Mouse (Mus musculus): ENCODE results near the gene Fnip2. TPM values are rescaled to one million over a fixed set of nuclear protein-coding genes. Genes with fewer than 3 reads are reported as not detected.

Gene Fnip2
- total and polyA plus RNA-seq, 2 experiments from 2014 or later = 6.9 to 30.3 TPM

DNA sequence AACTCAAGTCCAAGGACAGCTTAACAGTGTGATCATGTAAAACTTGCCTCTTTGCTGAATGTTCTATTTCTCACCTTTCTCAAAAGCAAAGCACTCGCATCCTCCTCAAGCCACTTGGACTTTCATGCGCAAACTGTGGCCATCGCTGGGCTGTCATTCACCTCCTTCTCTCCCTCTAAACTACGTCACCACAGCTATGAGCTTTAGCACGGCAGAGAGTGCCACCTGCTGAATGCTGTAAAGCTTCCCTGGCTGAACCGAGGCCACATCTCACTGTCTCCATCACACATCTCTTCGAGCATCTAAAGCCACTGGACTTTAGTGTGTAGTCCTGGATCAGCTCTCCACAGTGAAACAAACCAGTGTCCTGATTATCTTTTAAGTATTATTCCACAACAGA, 72.4 kb downstream of the Fnip2 start:
- Histone ChIP-seq H3K9ac (replicated peaks; ENCODE audit: low read length, poor library complexity, severe bottlenecking) (no peak overlapping the region), H3K36me3 (ENCODE audit: insufficient read depth, low read length) (peaks cover 23% of the 10 kb centered on the region), H3K4me2 (ENCODE audit: low read depth, low read length, poor library complexity, severe bottlenecking) (no peak overlapping the region), H3K27me3 (ENCODE audit: insufficient read depth, low read length) (no peaks in the 10 kb centered on the region), H3K4me1 (ENCODE audit: insufficient read depth, low read length) (no peaks in the 10 kb centered on the region), H3K9me3 (ENCODE audit: low read length) (no peaks in the 10 kb centered on the region), H3K4me3 (ENCODE audit: low read depth, low read length) (no peak overlapping the region), H3K27ac (ENCODE audit: low read depth, low read length) (no peak overlapping the region)
- TF ChIP-seq CTCF (IDR thresholded peaks at IDR 0.05) = peak; percentile 67
- WGBS = 70% methylated on average over 7 of the region's 7 CpGs
- peak; percentile 31 for DNase-seq (ENCODE audit: low spot score)
- no peak for ATAC-seq (ENCODE audit: low FRiP score)

DNA sequence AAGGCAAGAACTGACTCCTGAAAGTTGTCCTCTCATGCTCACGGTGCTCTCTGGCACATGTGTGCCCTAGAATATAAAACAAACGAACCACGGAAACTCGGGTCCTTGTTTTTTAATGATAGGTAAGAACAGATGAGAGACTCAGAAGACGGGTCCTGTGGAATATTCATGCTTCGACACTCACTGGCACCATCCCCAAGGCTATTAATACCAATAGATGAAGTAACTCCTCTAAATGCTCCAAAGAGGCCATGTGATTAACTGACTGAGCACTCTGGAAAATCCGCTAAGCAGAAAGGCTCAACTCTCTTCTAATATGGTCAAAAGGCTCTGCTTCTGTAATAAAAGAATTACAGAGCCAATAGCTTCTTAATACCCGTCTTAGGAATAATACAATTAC, 73.6 kb downstream of the Fnip2 start:
- Histone ChIP-seq H3K36me3 (ENCODE audit: insufficient read depth, low read length) (peaks cover 24% of the 10 kb centered on the region), H3K9ac (replicated peaks; ENCODE audit: low read length, poor library complexity, severe bottlenecking) (no peak overlapping the region), H3K4me3 (ENCODE audit: low read depth, low read length) (no peak overlapping the region), H3K27ac (ENCODE audit: low read depth, low read length) (no peak overlapping the region), H3K4me1 (ENCODE audit: insufficient read depth, low read length) (no peaks in the 10 kb centered on the region), H3K27me3 (ENCODE audit: insufficient read depth, low read length) (no peaks in the 10 kb centered on the region), H3K4me2 (ENCODE audit: low read depth, low read length, poor library complexity, severe bottlenecking) (no peak overlapping the region), H3K9me3 (ENCODE audit: low read length) (no peaks in the 10 kb centered on the region)
- ATAC-seq (ENCODE audit: low FRiP score) (no peak), DNase-seq (ENCODE audit: low spot score) (no peak)
- 71% methylated on average over 8 of the region's 8 CpGs for WGBS
- TF ChIP-seq CTCF (IDR thresholded peaks at IDR 0.05) = no peak

DNA sequence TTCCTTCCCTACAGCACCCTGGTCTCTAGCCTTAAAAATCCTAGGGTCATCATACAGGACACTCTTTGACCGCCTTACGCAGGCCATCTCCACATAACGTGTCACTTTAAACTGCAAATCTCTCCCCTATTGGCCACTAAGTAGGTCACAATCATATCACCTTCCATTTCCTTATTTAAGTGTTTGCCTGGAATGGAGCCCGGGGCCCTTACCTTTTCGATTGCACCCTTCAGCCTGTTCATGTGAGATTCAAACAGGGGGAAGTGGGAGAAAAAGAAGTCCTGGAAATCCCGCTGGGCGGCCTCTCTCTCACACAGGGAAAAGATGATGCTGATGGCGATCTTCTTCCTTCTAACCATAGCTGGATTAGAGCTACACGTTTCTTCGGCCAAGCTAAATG, 74.5 kb downstream of the Fnip2 start:
- Histone ChIP-seq H3K4me3 (ENCODE audit: low read depth, low read length) (no peak overlapping the region), H3K36me3 (ENCODE audit: insufficient read depth, low read length) (peaks cover 33% of the 10 kb centered on the region), H3K9ac (replicated peaks; ENCODE audit: low read length, poor library complexity, severe bottlenecking) (no peak overlapping the region), H3K9me3 (ENCODE audit: low read length) (no peaks in the 10 kb centered on the region), H3K27ac (ENCODE audit: low read depth, low read length) (no peak overlapping the region), H3K4me1 (ENCODE audit: insufficient read depth, low read length) (no peaks in the 10 kb centered on the region), H3K4me2 (ENCODE audit: low read depth, low read length, poor library complexity, severe bottlenecking) (no peak overlapping the region), H3K27me3 (ENCODE audit: insufficient read depth, low read length) (no peaks in the 10 kb centered on the region)
- no peak for DNase-seq (ENCODE audit: low spot score)
- no peak for TF ChIP-seq CTCF (IDR thresholded peaks at IDR 0.05)
- 98% methylated on average over 10 of the region's 10 CpGs for WGBS
- ATAC-seq (ENCODE audit: low FRiP score) = no peak

DNA sequence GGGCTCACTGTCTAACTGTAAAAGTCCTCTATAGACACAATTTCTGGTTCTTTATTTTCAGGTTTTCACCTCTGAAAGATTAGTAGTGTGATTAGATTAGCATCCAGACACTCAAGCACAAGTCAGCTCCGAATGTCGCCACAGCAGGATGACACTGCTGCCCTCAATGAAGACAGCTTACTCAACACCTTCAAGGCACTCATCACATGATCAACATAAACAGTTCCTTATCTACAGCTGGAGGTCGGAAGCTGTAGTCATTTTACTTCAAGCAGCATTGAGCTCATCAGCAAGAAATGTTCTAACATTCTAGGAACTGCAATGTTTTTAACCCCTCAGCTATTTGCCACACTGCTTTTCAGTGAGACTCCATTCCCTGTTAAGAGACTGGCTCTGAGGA, 76.0 kb downstream of the Fnip2 start:
- ATAC-seq (ENCODE audit: low FRiP score) (no peak), DNase-seq (ENCODE audit: low spot score) (no peak)
- H3K4me3 ChIP-seq (ENCODE audit: low read depth, low read length) = no peak overlapping the region
- peaks cover 43% of the 10 kb centered on the region for H3K36me3 ChIP-seq (ENCODE audit: insufficient read depth, low read length)
- H3K4me1 ChIP-seq (ENCODE audit: insufficient read depth, low read length) = no peaks in the 10 kb centered on the region
- no peaks in the 10 kb centered on the region for H3K27me3 ChIP-seq (ENCODE audit: insufficient read depth, low read length)
- H3K9me3 ChIP-seq (ENCODE audit: low read length) = no peaks in the 10 kb centered on the region
- H3K27ac ChIP-seq (ENCODE audit: low read depth, low read length) = no peak overlapping the region
- no peak overlapping the region for H3K4me2 ChIP-seq (ENCODE audit: low read depth, low read length, poor library complexity, severe bottlenecking)
- WGBS = 90% methylated on average over 3 of the region's 3 CpGs
- TF ChIP-seq CTCF (IDR thresholded peaks at IDR 0.05) = no peak
- no peak overlapping the region for H3K9ac ChIP-seq (replicated peaks; ENCODE audit: low read length, poor library complexity, severe bottlenecking)

DNA sequence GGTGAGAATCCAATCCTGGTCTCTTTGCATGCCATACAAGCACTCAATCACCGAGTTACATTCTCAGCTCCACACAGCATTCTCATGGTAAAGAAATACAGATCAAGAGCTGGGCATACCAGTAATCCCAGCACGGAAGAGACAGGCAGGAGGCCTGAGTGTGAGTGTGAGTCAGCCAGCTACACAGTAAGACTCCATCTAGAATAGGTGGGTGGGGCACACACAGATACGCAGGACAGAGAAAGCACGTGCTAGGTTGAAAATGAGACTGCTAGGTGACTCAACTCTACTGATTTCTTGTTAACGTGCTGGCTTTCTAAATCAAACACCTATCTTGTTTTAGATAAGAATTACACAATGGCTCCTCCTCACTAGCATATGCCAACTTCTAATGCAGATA, 77.5 kb downstream of the Fnip2 start:
- peaks cover 51% of the 10 kb centered on the region for H3K36me3 ChIP-seq (ENCODE audit: insufficient read depth, low read length)
- DNase-seq (ENCODE audit: low spot score) (no peak), ATAC-seq (ENCODE audit: low FRiP score) (no peak)
- H3K4me1 ChIP-seq (ENCODE audit: insufficient read depth, low read length) = no peaks in the 10 kb centered on the region
- no peak overlapping the region for H3K27ac ChIP-seq (ENCODE audit: low read depth, low read length)
- H3K9ac ChIP-seq (replicated peaks; ENCODE audit: low read length, poor library complexity, severe bottlenecking) = no peak overlapping the region
- H3K9me3 ChIP-seq (ENCODE audit: low read length) = no peaks in the 10 kb centered on the region
- H3K27me3 ChIP-seq (ENCODE audit: insufficient read depth, low read length) = no peaks in the 10 kb centered on the region
- WGBS = 93% methylated on average over 5 of the region's 5 CpGs
- H3K4me3 ChIP-seq (ENCODE audit: low read depth, low read length) = no peak overlapping the region
- TF ChIP-seq CTCF (IDR thresholded peaks at IDR 0.05) = no peak
- H3K4me2 ChIP-seq (ENCODE audit: low read depth, low read length, poor library complexity, severe bottlenecking) = no peak overlapping the region

DNA sequence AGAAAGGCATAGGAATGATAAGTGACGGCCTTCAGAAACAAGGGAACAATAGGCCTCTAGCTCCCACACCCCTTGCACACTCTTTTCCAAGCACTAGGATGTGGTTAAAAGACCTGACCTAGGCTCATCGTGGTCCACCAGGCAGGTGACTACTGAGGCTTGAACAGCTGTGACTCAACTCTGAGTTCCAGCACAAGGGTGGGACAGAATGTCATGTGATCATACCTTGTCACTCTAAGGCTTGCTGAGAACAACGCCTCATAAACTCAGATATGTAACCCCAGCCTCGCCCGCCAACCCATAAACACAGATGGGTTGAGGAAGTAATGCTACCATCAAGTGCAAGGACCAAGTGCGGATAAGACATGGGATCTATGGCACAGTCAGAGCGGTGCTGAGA, 79.6 kb downstream of the Fnip2 start:
- ATAC-seq (ENCODE audit: low FRiP score) (no peak), DNase-seq (ENCODE audit: low spot score) (no peak)
- no peak for TF ChIP-seq CTCF (IDR thresholded peaks at IDR 0.05)
- Histone ChIP-seq H3K27me3 (ENCODE audit: insufficient read depth, low read length) (no peaks in the 10 kb centered on the region), H3K9ac (replicated peaks; ENCODE audit: low read length, poor library complexity, severe bottlenecking) (no peak overlapping the region), H3K36me3 (ENCODE audit: insufficient read depth, low read length) (peaks cover 57% of the 10 kb centered on the region), H3K27ac (ENCODE audit: low read depth, low read length) (no peak overlapping the region), H3K9me3 (ENCODE audit: low read length) (no peaks in the 10 kb centered on the region), H3K4me2 (ENCODE audit: low read depth, low read length, poor library complexity, severe bottlenecking) (no peak overlapping the region), H3K4me1 (ENCODE audit: insufficient read depth, low read length) (no peaks in the 10 kb centered on the region), H3K4me3 (ENCODE audit: low read depth, low read length) (no peak overlapping the region)
- WGBS = 94% methylated on average over 7 of the region's 7 CpGs

All from midbrain, postnatal 0 days (tissue).